Mouse (Mus musculus): ENCODE measurements around the gene Rhbdl3.

The Rhbdl3 gene

DNA sequence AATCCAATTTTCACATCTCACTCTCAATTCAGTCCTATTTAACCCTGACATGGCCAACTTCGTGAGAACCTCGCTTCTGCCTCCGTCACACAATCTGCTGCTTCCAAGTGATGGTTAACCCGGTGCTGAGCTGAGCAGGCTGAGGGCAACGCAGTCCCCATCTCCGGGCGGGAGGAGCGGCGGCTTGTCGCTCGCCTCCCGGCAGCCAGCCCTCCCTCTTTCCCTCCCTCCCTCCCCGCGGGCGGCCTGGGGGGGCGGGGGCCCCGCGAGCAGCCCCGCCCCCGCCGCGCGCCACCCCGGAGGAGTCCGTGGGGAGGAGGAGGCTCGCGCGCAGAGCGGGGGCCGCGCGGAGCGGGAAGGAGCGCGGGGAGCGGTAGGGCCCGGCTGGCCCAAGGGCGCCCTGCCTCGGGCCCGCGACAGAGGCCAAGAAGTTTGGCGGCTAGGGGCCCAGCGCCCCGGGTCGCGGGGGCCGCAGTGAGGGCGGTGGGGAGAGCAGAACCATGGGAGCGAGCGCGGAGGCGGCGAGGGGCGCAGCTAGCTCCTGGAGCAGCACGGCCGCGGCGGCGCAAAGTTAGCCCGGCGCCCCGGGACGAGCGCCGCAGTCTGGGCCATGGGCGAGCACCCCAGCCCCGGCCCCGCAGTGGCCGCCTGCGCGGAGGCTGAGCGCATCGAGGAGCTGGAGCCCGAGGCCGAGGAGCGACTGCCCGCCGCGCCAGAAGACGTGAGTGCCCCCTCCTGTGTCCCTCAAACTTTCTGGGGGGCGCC, at the start of gene Rhbdl3:
Gene Rhbdl3, plus strand, starts transcription at position 362 of the 765 bp plus-strand sequence.
- peak; percentile 66 for DNase-seq

DNA sequence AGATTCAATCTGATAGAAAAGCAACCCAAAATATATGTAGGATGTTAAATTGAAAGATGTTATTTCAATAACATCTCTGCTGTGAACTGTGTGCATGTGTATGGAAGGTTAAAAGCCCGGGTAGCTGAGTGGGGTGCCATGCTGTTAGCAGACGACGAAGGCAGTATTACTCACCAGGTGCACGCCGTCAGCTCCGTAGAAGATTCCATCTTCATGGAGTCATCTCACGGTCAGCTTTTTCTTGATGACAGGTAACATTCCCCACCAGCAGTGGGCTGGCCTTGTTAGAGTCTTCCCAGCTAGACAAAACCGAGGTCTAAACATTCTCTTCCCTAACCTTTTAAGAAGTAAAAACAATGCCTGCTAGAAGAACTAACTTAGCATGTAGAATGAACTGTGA, 36.6 kb upstream of the Rhbdl3 start:
- DNase-seq, result no peak

DNA sequence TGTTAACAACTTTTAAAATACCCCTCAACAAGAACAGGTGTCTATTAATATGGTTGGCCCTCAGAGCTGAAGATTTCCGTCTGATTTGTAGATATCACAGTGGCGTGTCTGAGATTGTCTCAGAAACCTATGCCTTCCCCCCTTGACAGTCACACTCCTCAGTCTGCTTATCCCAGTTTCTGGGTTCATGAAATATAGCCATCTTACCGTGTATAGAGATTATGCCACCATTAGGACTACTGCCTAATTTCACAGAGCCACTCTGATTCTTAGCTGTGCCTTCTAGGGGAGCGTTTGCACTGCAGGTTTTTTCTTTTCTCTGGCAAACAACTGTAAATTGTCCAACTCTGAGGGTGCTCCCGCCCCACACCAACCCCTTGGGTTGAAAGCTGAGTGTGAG, 29.6 kb upstream of the Rhbdl3 start:
- DNase-seq, result no peak

DNA sequence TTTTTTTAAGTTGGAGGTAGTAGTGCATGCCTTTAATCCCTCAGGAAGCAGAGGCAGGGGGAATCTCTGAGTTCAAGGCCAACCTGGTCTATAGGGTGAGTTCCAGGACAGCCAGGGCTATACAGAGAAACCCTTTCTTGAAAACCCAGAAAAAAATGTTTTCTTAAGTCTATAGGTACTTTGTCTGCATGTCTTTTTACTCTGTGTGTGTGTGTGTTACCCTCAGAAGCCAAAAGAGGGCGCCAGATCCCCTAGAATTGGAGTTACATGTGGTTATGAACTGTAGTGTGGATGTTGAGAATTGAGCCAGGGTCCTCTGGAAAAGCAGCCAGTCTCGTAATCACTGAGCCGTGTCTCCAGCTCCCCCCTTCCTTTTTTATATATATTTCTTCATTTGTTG, 25.7 kb upstream of the Rhbdl3 start:
- no peak for DNase-seq

DNA sequence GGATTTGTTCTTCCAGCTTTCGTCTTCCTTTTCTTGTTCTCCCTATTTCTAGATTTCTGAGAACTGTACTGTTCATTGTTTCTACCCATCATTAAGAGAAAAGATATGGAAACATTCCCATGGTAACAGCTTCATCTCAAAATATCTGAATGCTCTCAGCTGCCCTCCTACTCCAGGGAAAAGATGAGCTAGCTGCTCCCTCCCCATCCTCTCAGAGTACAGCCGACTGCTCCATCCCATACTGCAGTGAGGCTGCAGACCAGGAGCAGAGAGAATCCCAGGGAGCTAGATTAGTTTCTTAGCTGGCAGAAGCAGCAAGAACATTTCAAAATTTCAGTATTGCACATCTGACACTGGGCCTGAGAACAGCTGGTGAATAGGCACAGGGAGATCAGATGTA, 22.7 kb upstream of the Rhbdl3 start:
- DNase-seq, result no peak

DNA sequence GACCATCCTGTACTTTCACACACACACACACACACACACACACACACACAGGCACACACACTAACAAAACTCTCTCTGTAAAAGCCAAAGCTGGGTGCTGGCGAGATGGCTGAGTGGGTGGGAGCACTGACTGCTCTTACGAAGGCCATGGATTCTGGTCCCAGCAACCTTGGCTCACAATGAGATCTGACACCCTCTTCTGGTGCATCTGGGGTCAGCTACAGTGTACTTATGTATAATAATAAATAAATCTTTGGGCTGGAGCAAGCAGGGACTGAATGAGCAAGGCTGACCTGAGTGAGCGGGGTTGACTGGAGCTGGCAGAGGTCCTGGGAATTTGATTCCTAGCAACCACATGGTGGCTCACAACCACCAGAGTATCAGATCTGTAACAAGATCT, 16.9 kb upstream of the Rhbdl3 start:
- DNase-seq, result no peak

DNA sequence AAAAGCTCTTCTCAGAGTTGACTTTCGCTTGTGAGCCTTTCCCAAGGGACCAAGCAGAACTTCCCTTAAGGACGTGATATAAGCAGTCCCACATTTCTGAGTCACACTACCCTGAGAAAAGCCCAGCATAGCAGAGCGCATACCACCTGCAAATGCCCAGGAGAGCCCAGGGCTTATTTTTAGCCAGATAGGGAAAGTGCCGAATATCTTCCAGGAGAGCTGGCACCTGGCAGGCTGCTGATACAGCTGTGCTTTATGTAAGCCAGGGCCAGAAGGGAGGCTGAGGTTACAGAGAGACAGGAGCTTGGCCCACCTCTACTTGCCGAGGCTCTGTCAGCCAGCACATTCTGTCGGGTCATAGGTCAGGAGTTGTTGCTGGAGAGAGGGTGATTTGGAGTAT, 16.1 kb upstream of the Rhbdl3 start:
- DNase-seq, result no peak

DNA sequence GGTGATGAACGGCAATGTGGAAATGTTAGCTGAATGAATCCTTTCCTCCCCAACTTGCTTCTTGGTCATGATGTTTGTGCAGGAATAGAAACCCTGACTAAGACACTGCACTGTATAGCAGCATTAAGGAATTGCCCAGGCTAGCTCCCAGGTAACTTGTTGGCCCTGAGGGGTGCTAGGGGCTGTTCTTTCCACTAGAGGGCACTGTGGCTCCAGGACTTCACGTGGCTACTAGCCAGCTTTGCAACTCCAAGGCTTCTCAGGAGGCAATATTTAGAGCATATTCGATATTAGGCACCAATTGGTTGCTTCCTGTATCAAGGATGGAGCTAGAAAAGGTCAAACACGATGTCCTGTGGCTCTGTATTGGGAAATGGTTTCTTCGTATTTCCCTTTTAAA, 13.6 kb upstream of the Rhbdl3 start:
- peak; percentile 77 for DNase-seq

DNA sequence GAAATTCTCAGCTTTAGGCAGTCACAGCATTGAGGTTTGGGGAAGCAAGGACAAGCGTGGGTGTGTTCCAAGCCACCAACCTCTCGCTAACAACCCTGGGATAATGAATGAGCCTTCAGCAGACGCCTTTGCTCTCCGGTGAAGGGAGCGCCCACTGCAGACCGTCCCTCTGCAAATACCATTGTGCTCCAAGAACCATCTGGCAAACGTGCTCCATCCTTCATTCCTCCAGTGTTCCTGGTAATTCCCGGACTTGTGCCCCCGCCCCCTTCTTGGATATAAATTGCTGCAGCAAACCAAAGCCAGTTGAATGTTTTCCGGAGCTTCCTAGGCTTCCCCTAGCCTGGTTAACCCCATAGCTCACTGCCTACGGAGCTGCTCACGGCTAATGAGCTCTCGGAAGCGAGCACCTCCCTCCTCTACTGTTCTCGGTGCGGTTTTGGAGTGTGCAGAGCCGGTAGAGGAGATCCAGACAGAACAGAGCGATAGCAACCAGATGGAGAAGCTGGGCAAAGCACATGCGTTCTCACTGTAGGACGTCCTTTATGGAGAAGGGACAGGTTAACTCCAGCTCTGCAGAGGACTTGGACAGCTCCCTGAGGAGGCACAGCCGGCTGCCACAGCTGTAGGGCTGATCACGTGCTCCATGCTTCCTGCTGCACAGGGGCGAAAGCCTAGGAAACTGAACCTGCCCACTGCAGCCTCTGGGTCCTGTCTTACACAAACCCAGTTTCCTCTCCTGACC, 10.8 kb upstream of the Rhbdl3 start:
- DNase-seq, result peak; percentile 39

DNA sequence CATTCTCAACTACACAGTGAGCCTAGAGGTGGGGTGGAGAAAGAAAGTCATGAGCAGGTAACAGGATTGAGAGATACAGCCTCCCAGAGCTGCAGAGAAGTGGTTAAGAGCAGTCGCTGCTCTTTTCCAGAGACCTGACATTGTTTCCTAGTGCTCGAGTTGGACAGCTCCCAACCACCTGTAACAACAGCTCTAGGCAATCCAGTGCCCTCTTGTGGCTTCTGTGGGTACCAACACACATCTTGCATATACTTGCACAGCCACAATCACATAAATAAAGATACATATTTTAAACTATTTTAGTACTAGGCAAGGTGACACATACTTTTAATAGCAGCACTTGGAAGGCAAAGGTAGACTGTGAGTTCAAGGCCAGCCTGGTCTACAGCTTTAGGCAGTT, 9.7 kb upstream of the Rhbdl3 start:
- no peak for DNase-seq

DNA sequence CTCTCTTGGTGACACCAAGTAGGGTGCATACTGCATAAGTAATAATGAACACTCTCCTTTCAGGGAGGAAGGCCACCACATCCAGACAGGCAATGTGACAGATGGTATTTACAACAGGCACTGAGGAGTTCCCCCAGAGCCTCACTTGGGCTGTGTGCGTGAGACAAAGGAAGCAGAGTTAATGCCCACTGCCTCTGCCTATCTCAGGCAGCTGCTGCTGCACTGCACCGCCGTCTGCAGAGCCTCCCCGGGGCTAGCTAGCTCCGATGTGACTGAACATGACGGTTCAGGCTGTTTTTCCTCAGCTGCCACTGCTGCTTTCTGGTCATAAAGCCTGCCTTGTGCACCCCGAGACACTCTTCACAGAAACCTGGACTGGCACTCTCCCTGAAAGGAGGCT, 8.2 kb upstream of the Rhbdl3 start:
- DNase-seq, result no peak

DNA sequence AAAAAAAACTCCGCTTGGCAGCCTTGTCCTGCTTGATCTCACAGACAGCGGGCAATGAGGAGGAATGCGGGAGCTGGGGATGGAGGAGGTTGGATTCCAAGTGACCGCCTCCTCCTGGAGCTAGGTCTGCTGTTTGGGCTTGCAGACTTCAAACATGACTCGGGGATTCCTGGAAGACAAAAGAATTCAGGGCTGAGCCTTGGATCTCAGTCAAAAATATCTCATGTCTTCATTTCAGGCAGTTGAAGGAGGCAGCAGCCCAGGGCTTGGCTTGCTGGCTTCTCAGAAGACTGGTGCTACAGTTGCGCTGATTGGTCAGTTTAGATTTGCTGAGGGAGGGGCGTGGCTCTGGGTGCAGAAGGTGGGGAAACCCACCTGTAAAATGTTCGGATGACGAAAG, 5.6 kb upstream of the Rhbdl3 start:
- no peak for DNase-seq

DNA sequence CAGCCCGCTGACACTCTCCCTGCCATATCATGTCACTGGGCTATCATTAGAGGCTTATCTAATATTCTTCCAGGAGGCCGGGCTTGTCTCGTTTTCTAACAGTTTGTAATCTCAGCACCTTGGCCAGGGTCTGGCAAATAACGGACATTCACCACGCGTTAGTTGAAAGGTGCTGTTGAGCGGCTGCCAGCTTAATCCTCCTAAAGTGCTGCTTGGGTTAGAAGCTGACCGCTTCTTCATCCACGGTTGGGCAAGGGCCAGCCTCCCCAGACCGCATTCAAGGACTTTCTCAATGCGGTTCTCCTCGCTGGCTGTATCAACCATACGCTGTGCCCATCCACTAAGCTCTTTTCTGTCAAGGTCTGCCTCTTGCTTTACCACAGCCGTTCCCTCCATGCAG, 4.9 kb upstream of the Rhbdl3 start:
- DNase-seq, result no peak

DNA sequence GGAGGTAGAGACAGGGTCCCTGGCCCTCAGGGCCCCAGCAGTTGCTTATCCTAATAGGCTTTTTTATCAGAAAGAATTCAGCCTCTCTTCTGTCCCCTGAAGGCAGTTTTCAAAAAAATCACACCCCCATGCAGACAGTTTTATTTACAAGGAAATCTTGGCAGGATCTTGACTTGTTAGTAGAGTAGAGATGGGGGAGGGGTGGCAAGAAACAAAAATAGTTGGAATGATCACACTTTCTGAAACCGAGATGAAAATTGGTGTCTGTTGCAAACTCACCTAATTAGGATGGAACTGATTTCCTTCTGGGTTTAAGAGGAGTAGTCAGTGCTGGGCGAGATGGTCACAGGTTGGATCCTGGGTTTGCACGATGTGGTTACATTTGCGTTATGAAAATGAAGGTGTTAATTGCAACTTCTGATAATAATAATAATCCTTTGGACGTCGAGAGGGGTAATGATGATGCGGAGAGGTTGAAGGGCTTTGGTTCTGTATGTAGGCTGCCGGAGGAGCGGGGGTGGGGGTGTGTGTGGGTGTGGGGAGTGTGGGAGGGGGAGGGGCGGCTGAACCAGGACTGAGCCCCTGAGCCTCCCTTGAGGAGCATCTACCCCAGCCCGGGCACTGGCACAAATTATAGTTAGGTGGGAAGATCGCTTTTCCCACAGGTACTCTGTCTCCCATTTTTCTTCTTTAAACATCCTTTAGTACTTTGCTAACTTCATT, 1.0 kb upstream of the Rhbdl3 start:
- no peak for DNase-seq

DNA sequence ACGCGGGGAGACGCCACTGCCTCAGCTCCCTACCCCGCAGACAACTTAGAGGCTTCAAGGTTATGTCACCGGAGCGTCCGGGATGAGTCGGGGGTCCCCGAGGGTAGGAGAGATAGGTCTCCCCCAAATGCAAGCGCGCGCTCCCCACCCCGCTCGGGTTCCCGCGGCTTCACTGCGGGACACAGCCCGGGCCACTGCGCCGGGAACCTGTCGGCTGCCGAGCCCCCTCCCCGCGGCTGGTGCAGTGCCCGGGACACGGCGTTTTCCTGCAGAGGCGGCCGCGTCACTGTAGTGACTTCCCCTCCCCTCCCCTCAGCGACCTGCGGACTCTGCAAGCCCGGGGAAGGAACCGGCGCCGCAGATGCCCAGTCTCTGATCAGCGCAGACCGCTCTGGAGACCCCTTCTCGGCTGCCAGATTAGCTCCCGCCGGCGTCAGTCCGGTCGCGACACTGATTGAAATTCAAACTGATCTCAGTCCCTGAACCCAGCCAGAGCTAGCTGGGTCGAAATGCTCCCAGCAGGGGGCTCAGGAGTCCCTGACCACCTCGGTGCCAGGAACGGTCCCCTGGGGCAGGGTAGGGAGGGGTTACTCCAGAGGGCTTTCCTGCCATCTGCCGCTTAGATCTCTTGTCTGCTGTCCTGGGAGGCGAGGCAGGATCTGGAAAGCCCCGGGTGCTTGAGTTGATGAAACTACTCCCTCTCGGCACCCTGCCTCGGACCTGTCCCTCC, 769 bp downstream of the Rhbdl3 start:
- DNase-seq, result peak; percentile 54

DNA sequence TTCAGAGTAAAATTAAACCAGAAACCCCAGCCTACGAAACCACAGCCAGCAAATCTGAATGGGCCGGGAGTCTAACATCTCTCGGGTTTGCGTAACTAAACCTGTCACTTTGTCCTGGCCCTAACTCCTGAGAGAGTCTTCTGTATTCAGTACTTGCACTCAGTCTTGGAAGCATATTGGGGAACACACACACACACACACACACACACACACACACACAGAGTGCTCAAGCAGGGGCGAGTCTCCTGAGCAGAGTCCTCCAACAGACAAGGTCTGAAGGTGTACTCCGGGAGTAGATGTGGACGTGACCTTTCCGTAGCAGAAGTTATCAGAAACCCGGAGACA, 1.3 kb downstream of the Rhbdl3 start:
- DNase-seq, result no peak

DNA sequence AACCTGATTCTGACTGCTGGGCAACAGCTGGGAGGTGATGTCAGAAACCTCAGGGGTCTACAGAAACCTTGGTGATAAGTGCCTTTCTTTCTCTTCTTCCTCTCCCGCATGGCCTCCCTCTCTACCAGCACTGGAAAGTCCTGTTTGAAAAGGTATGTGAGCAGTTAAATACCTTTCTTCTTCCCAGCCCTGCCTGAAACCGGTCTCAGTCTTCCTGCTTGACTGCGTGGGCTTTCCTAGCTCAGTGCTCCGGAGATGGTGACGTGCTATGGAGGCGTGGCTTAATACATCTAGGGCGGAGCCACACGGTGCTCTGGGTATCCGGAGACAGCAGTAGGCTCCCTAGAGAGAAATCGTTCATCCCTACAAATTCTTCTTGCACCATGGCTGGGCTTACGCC, 1.8 kb downstream of the Rhbdl3 start:
- DNase-seq, result peak; percentile 84

DNA sequence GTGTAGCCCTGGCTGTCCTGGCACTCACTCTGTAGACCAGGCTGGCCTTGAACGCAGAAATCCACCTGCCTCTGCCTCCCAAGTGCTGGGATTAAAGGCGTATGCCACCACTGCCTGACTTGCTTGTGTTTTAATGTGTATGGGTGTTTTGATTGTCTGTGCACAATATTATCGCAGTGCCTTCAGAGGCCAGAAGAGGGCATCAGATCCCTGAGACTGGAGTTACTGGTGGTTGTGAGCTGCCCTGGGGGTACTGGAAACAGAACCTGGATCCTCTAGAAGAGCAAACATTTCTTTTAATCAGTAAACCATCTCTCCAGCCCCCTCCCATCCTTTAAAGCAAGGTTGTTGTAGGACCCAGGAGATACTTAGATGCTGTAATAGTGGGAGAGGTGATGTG, 3.0 kb downstream of the Rhbdl3 start:
- no peak for DNase-seq

DNA sequence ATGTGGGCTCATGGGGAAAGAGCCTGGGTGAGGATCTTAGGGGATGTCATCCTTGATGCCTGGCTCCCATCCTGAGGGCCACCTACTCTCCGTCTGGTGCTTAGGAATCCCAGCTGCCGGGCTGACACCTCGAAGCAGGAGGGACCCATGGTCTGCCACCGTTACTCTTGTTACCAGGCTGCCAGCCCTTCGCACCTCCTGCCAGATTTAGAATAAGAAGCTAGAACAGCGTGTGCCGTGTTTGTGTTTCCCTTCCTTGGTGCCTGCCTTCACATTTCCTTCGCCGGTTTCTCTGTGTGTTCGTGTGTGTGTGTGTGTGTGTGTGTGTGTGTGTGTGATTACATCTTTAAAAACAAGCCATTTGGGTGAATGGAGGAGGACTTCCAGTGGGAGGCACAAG, 4.1 kb downstream of the Rhbdl3 start:
- no peak for DNase-seq

DNA sequence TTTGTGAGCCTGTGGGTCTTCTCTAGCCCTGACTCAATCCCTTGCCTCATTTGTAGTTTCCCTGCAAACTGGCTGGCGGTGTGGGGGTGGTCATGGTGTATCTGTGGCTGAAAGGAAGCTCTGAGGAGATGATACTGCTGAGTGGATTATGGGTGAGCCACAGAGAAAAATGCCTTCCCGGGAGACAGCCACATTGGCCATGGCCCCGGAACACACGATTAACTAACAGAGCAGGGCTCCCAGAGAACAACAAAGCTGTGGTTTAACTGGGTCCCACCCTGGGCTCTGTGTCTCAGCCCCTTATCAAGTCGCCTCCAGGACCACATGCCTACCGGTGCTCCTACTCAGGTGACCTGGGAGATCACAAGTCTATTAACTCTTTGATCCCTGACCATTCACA, 7.8 kb downstream of the Rhbdl3 start:
- no peak for DNase-seq

DNA sequence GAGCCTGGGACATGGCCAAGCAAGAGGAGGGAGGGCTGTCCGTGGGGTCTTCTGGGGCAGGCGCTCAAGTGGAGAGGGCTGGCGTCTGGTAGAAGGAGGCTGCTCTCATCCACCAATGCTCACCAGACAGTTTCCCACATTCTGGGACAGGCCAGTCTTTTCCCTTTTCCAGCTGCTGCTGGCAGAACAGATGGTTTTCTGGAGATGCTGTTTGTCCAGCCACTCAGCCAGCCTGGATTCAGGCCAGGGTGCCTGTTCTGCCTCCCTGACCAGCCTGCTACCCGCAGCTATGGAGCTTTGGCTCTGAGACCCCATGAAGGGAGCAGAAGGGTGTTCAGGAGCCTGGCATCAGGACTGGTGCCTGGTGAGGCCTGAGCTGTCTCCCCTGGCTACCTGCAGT, 10.6 kb downstream of the Rhbdl3 start:
- no peak for DNase-seq

DNA sequence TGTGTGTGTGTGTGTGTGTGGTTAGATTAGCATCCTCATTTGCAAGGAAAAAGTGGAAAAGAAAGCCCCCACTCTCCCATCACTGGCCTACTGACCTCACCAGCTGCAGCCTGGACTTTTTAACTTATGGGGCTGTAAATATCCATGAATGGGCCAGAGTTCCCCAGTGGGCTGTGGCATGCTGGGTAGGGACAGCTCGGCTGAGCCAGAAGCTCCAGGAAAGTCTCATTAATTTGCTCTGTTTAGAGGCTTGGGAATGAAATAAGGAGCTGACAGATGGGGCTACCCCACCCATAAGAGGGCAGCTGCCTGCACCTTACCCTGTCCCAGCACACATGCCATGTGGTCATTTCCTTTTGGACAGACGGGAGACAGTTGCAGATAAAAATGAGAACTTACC, 11.3 kb downstream of the Rhbdl3 start:
- DNase-seq, result no peak

DNA sequence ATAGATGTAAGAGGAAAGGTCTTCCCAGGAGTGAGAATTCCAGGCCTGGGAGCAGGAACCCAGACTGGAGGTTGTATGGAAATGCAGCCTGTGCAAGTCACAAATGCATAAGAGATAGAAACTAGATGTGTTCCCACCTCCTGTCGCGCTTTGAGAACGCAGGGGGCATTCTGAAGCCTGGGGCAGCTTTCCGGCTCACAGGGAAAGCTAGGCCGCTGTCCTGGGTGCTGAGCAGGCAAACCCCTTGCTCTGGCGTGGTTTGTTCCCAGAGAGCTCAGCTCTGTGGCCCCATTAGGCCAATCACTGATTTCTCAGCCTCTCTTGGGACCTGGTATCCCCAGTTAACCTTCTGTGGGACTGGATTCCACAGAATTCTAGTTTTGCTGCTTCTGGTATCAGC, 11.9 kb downstream of the Rhbdl3 start:
- no peak for DNase-seq

DNA sequence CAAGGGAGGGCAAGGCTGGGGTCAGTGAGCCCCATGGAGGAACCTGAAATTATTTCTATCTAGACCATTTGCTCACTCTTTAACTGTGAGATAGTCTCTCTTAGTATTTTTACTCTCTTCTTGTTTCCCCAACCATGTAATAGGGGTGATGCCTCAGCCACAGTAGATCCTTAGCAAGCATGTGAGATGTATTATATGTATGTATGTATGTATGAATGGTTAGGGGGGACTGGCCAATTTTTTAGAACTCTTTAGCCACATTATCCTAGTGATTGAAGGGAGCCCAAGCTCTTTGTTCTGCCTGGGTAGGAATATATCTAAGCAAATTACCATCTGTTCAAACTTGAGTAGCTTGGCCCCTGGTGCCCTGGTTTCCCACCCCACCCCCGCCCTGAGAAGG, 12.8 kb downstream of the Rhbdl3 start:
- DNase-seq, result no peak
